Mouse (Mus musculus) large intestine, adult 2 months (tissue): Measurements from ENCODE around the gene Tal1. TPM values are rescaled to one million over a fixed set of nuclear protein-coding genes. Genes with fewer than 3 reads are reported as not detected.

Experiments
- DNase-seq: peaks from one replicate; pipeline ENCODE4 v3.0.0-alpha.2; 2012; ENCODE audit warnings: low read depth, low spot score
- WGBS: fragments of 180-500 bp; shearing (Covaris S2); methylation state at CpG from one replicate; pipeline ENCODE4 v1.1.7; 2018; 5-methylcytosine and 5-hydroxymethylcytosine counted together
- polyA plus RNA-seq: library from polyadenylated mRNA; depleted of rRNA; stranded (reverse); fragments of >200 nt; gene quantifications from 2 replicates; pipeline ENCODE4 v1.2.3, GENCODE M21; 2012; rRNA removed

Gene Tal1
- 0.33 and 0.81 TPM in 2 replicates for polyA plus RNA-seq

DNA sequence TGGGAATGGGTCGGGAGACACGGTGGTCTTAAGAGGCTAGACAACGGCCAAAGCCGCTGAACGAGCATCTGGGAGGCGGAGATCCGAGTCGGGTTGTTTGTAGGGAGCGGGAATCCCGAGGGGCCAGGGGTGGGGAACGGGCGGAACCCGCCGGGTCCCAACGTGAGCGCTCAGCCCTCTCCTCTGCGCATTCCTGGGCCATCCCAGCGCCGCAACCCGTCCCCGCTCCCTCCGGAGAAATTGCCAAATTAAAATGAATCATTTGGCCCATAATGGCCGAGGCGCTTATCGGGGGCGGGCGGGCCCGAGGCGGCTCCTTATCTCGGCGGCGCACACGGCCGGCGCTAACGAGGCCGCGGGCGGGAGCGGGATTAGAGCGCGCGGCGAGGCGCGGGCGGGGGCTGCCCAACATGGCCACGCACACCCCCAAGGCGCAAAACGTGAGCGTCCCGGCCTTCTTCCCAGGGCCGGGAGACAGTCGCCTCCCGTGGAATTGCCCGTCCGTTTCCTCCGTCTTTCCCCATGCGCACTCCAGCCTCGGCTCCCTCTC lies at the start of gene Tal1:
Gene Tal1, plus strand, starts transcription at position 56 of the 550 bp plus-strand sequence.
- WGBS, result 3% methylated on average over 60 of the region's 60 CpGs

DNA sequence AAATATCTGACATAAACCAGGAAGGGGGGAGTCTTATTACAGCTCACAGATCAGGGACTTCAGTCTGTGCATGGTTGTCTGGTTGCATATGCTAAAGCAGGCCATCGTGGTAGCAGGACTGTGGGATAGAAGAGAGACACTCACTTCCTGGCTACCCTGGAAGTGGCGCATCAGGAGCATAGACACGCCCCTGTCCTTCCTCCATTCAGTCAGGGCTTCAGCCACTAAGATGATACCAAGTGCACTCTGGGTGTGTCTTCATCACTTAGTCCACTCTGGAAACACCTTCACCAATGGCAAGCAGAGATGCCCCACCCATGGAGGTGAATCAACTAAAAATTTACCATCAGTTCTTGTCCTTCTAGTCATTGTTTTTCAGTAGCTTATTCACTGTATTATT lies 42.0 kb upstream of the Tal1 start:
- 91% methylated on average over 3 of the region's 3 CpGs for WGBS

More for the DNA sequence above, at the start of gene Tal1:
- DNase-seq, result no peak

DNA sequence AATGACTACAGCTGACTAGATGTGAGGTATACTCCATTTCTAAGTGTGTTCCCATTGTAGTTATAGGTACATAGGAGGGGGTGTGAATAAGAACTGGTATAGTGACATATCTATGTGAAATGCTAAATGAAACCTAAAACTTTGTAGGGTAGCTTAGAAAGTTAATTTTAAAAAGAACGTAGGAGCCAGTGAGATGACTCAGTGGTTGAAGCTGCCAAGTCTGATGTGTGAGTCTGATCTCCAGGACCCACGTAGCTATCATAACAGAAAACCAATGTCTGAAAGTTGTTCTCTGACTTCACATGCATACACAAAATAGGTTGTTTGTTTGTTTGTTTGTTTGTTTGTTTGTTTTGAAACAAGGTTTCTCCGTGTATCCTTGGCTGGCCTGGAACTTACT lies 36.2 kb upstream of the Tal1 start:
- 88% methylated on average over 3 of the region's 3 CpGs for WGBS
- DNase-seq, result no peak

More for the DNA sequence above, 42.0 kb upstream of the Tal1 start:
- DNase-seq, result no peak

DNA sequence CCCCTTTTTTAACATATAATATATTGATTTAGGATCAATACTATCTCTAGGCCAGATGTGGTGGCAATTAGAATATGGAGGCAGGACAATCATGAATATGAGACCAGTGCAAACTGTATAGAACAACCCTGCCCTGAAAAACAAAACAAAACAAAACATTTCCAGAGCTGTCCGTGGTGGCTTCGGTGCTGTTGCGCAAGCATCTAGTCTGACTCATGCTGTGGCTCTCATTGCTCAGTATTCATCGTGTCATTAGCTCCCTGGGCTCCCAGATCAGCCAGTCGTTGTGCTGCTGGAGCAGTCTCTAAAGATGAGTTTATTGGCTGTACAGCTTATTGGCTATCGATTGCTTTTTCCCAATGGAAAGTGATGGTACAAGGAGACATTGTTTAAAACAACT lies 21.2 kb upstream of the Tal1 start:
- 43% methylated on average over 6 of the region's 6 CpGs for WGBS
- no peak for DNase-seq

DNA sequence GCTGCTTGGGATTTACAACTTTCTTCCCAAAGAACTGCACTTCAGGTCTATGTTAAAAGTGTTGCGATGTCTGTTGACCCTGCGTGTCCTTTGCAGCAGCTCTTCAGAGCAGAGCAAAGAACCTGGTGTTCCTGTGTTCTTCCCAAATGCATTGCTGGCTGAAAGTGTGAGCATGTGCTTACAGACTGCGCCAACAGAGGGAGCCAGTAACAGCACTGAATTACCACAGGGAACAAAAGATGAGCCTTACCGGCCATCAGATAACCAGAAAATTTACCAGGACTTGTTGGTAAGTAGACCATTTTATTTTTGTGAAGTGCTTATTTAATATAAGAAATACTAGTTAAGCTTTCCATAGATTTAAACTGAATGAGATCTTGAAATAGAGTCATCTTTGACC lies 18.0 kb upstream of the Tal1 start:
- 46% methylated on average over 4 of the region's 4 CpGs for WGBS
- DNase-seq, result no peak

DNA sequence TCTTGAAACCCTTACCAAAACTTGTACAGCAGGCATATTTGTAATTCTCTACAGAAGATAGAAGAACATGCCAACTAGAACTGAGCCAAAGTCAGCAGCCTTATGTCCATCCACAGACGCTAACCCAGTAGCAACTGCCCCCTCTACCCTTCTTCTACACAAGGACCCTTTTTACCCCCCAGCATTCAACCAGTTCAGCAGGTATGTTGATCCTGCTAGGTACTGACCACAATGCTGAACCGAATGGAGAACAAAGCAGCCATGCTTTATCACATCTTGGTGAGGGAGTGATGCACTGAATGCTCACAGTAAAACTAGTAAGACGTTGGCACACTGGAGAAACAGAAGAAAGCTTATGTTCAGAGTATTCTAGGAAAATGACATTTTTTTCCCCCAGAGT lies 10.6 kb upstream of the Tal1 start:
- WGBS, result 81% methylated on average over 3 of the region's 3 CpGs

DNA sequence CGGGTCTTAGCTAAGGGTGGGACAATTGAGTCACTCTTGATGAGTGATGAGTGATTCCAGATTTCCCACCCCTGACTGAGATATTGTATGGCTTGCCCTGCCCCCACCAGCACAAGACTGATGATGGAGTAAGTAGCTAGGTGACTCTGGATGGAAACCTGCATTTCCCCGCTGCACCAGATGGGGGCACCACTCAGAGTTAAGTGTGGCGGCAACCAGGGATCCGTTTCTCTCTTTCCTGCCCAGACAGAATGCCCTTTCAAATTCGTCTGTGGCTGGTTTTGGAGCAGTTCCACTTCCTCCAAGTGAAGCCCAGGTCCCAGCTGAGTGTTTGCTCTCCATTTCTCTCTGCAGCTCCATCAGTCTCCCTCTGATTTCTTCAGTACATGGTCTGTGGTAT lies 8.5 kb upstream of the Tal1 start:
- no peak for DNase-seq
- 4% methylated on average over 5 of the region's 5 CpGs for WGBS

More for the DNA sequence above, 10.6 kb upstream of the Tal1 start:
- DNase-seq, result no peak

DNA sequence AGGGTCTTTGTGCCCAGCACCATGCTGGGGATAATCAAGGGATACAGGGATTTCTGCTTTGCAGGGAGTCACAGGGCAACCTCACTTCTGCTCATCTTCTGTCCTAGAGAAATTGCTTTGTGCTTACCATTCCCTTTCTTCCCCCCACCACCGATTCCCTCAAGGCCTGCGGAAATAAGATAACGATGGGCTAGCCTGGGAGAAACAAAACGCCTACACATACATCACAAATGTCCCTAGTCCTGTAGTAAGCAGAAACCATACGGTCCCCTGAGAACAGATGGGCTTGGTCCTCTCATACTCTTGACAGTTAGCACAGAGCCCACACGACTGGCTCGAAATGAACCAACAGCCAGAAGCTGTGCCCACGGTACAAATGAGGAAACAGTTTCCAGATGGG lies 8.0 kb upstream of the Tal1 start:
- WGBS, result 69% methylated on average over 8 of the region's 8 CpGs
- DNase-seq, result no peak

DNA sequence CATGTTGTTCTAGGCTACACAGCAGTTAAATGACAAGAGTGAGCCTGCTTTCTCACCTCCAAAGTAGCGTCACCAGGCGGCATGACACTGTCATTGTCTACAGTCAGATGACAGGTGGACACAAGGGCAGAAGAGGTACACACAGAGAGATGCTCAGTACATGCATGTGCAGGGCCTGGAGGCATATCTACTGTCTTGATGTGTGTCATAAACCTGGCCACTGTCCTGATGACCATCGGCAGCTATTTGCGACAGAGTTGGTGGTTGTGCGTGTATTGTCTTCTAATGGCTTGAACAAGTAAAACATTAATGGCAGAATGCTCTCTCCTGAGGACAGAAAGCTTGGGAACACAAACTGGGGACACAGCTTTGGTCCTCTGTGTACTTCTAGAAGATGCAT lies 5.0 kb upstream of the Tal1 start:
- no peak for DNase-seq
- WGBS, result 63% methylated on average over 5 of the region's 5 CpGs

DNA sequence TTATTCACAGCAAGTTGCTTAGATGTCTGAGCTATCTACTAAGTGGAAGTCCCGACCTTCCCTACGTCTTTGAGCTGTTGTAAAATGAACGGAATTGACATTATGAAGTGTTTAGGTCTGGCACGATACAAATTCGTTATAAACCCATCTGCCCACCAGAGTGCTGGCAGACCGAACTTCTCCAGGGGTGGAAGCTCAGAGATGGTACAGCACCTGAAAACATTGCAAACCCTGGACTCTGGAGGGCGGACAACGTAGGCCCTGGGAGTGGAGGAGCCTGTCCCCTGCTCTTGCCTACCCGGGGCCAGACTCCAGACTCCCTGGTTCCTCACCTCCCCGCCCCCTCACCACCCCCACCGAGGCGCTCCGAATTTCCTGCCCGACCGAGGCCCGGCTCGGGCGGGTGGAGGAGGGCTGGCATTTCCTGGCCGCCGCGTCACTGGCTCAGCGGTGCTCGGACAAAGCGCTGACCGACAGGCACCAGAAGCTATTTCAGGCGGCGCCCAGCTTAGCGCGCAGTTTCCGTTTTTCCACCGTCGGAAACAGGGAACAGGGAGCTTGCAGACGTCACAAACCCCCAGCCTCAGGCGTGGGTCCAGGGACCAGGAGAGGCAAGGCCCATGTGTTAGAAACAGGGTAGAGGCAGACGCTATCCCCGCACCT lies 3.8 kb upstream of the Tal1 start:
- 3% methylated on average over 36 of the region's 36 CpGs for WGBS
- DNase-seq, result no peak

DNA sequence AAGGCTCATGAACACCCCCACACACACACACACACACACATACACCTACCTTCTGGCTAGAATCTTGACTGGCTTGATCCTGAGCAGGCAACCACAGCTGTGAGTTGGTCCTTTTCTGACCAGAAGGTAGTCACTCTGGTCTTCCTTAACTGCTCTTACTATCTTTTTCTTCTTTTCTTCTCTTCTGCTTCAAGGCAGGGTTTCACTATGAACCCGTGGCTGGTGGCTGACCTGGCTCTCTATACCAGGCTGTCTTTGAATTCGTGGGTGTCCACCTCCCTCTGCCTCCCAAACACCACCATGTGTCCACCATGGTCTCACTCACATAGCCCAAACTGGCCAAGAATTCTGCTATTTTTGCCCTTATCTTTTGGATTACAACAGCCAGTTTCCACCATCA lies 1.2 kb upstream of the Tal1 start:
- WGBS, result 23% methylated on average over 2 of the region's 2 CpGs
- no peak for DNase-seq

DNA sequence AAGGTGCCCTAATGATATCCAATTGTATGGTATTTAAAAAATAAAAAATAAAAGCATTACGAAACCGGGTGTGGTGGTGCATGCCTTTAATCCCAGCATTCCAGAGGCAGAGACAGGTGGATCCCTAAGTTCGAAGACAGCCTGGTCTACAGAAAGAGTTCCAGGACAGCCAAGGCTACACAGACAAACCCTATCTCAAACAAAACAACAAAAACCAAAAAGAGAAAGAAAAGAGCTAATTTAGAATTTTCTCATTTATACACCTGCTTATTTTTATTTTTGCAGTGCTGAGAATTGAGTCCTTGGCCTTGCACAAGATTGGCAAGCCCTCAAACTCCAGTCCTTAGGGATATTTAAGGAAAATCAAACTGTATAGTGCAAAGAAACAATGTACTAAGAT lies 535 bp upstream of the Tal1 start:
- no peak for DNase-seq
- 29% methylated on average over 3 of the region's 3 CpGs for WGBS

DNA sequence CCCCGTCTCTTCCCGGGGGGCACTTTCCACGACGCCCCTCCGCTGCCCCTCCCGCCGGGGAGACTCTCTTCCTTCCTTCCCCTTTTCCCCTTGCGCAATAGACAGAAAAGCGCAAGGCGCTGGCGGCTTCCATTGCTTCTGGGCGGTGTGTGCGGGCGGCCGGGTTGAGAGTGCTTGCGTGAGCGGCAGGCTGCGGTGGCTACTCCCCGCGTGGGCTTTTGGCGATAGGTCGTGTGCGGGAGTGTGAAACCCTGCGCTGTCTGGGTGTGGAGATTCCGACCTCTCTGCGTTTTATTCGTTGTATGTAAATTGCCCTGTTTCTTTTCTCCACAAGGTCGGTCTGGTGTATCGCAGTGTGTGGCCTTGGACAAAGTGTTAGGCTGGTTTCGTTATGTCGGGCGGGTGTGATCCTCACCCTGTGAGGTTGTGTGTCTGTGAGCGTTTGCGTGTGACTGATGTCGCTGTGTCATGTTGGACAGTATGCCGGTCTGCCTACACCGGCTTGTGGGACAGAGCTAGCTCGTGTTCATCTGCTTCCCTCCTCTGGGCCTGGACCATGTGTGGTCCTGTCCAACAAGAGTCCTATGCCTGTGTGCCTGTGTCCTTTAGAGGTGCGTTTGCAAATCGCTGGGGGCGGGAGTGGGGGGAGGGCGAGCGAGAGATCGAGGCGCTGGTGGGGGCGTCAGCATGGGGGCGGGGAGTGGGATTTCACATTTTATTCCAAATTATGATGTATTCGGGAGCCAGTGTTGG lies 871 bp downstream of the Tal1 start:
- no peak for DNase-seq
- 2% methylated on average over 48 of the region's 48 CpGs for WGBS

DNA sequence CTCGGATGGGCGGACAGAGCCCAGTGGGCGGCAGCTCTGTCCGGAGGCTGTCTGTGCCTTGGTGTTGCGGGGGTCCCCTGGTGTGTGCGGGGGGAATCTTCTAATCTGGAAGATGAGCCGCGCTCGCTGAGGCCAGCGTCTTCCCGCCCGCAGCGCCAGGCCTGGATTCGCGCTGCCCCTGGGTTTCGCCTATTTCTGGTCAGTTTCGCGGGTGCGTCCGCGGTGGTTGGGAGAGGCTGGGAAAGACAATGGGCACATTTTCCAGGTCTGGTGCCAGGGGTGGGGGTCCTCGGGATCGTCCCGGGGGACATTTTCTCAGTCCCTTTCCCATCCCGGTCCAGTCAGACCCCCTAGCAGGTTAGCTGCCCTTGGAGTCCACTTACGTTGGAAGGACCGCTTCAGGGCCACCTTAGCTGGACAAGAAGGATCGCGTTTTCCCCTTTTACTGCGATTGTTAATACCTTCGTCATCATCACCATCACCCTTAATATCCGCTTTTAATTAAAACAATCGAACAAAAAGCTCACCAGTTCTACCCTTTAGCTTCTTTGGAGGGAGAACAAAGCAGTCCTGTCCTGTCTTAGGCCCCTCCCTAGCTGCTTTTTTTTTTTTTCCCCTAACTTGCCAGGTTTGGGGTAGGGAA lies 1.6 kb downstream of the Tal1 start:
- DNase-seq, result no peak
- 5% methylated on average over 33 of the region's 33 CpGs for WGBS

DNA sequence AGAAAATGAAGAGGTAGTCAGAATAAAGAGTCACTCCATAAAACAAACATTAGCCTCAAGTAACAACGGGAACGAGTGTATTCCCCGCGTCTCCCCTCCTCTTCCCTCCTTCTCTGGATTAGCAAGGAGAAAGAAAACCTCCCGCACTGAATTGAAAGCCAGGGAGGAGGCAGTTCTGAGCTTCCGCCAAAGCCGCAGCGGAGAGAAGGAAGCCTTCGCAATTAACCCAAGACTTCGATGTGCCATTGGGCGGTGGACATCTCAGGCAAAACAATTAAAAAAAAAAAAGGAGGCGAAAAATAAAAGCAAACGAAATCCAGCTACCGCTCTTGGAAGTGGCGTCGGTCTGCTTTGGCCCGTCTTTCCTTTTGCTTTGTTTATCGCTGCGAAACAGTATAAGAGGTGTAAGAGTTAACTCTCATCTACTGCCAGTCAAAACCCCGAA lies 2.1 kb downstream of the Tal1 start:
- 4% methylated on average over 20 of the region's 20 CpGs for WGBS

DNA sequence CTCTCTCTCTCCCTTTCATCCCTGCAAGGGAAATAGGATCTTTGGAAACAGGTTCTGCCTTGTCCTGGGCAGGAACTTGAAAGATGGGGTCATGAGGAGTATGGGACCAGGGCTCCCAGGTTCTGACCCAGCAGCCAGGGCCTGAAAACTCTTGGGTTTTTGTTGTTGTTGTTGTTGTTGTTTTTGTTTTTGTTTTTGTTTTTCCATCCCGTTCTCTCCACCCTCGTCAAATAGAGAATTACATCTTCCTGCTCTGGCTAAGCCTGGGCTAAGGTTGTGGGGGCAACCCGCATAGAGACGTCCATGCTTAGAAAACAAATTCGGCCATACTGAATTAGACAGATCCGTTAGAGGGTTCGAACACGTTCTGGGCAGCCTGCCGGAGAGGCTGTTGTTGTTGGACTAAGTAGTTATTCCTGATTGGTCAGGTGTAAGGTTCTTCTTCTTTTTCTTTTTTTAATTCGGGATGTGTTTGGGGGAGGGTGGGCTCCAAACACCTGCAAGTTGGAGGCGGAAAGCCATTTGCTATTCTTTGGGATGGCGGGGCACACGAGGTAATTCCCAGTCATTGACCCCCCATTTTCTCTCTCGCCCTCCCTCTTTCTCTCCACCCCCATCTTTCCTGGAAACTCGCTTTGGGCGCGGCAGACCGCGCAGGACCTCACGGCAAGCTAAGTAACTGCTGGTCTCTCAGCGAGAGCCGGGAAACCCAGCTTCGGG lies 2.8 kb downstream of the Tal1 start:
- no peak for DNase-seq
- 14% methylated on average over 23 of the region's 23 CpGs for WGBS

More for the DNA sequence above, 2.1 kb downstream of the Tal1 start:
- no peak for DNase-seq

DNA sequence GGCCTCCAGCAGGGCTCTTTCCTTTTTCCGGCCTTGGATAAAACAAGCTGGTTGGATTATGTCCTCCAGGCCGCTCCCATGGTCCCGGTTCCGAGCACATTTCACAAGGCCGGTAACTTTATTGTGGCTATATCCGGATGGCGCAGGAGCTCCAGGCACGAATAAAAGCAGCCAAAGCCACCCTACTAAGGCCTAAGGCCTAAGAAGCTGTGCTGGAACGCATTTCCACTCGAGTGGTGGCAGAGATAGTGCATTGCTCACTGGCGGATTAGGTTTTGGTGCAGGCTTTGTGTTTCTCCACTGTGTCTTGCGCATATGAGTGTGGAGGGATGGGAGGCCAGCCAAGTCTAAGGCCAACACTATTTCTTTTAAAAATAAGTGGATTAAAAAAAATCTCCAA lies 3.6 kb downstream of the Tal1 start:
- 34% methylated on average over 12 of the region's 12 CpGs for WGBS
- DNase-seq, result no peak

DNA sequence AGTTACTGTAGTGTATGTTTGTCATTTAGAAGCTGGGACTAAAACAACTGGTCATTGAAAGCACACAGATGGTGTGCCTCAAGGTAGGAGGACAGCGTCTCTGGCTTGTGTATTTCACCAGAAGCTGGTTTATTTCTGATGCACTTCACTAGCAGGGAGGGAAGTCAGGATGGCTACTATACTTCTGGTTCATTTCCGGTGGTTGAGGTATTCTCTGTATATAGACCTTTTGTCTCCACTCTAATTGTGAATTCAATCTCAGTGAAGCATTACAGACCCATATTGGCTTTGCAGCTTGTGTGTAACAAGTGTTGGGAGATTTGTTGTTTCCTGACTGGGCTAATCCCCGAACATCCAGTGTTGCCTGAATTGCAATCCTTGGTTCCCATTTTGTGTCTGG lies 4.5 kb downstream of the Tal1 start:
- WGBS, result 39% methylated on average over 3 of the region's 3 CpGs
- DNase-seq, result no peak

DNA sequence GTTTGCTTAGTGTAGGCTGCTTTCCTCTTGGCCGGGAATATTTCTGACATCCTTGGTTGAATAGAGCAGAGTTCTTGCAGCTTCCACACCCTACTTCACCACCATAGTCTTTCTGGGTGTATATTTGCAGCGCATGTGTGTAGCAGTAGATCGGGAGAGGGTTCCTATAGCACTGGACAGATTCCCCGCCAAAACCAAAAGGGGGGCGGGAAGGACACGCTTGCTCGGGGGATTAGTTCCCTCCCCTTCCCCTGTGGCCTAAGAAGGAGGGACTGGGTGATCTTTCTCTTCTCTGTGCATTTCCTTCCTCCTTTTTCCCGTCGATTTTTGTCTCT lies 6.3 kb downstream of the Tal1 start:
- no peak for DNase-seq
- 6% methylated on average over 9 of the region's 9 CpGs for WGBS

DNA sequence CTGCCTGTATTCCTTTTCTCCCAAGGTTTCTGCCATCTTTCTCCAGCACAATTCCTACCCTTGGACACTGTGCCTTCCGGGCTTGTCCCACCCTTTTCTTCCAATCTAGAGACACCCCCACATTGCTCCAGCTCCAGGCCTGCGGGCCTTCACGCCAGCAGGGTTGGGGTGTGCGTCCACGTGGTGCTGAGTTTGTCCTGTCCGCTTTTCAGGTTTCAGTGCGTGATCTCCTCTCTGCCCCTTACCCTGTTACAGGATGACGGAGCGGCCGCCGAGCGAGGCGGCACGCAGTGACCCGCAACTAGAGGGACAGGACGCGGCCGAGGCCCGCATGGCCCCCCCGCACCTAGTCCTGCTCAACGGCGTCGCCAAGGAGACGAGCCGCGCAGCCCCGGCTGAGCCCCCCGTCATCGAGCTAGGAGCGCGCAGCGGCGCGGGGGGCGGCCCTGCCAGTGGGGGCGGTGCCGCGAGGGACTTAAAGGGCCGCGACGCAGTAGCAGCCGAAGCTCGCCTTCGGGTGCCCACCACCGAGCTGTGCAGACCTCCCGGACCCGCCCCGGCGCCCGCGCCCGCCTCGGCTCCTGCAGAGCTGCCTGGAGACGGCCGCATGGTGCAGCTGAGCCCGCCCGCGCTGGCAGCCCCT lies 6.8 kb downstream of the Tal1 start:
- no peak for DNase-seq

More for the DNA sequence above, 6.8 kb downstream of the Tal1 start:
- WGBS, result under 1% methylated on average over 58 of the region's 58 CpGs
